Comparison of ENCODE assay signal across 11 mouse cellular contexts in genomic region chr2:172934420-172934788, GRCm38 (mm10). TPM values are rescaled to one million over a fixed set of nuclear protein-coding genes. Genes with fewer than 3 reads are reported as not detected.
DNase-seq lines count a peak whose midpoint lies in the region; ATAC-seq and TF ChIP-seq lines count a peak whose summit lies in the region.
"Had no signal": no experiment of that assay in that cellular context is flagged by ENCODE, and none has a peak within 500 bp of the region (broad histone marks: within the 10 kb centered on the region; RNA-seq: fewer than 3 reads in every experiment).

No protein-coding gene starts in this region.

- no peaks in the 10 kb centered on the region for H3K9me3 ChIP-seq in liver, embryonic 12.5 days (replicated peaks)
- H3K9me3 ChIP-seq in liver, postnatal 0 days (ENCODE audit: low read length): no peaks in the 10 kb centered on the region
- H3K9me3 ChIP-seq in forebrain, embryonic 14.5 days (replicated peaks; ENCODE audit: control insufficient read depth, low read length): no peaks in the 10 kb centered on the region
- no peaks in the 10 kb centered on the region for H3K9me3 ChIP-seq in limb, embryonic 10.5 days (replicated peaks)
- no peaks in the 10 kb centered on the region for H3K9me3 ChIP-seq in neural tube, embryonic 15.5 days (replicated peaks)

- H3K4me3 ChIP-seq in liver, embryonic 12.5 days: no peak overlapping the region
- H3K4me3 ChIP-seq in liver, postnatal 0 days (ENCODE audit: low read depth, low read length): no peak overlapping the region
- H3K4me3 ChIP-seq in forebrain, embryonic 14.5 days (ENCODE audit: low read depth, low read length): peak overlapping the region; percentile 1; the same call in 1 of the 2 replicates
- peak overlapping the region; percentile 72 for H3K4me3 ChIP-seq in limb, embryonic 10.5 days
- H3K4me3 ChIP-seq in neural tube, embryonic 15.5 days (replicated peaks): 0 out of 2 replicates have a peak overlapping the region, but pooled peaks have one; percentile 8

- no peak for DNase-seq in liver, postnatal 0 days
- DNase-seq in forebrain, embryonic 14.5 days (ENCODE audit: low spot score): no peak
- DNase-seq in limb, embryonic 10.5 days (ENCODE audit: low spot score): no peak
- DNase-seq in urinary bladder, adult 2 months (ENCODE audit: low spot score): no peak
- no peak for DNase-seq in layer of hippocampus, postnatal 25 days (ENCODE audit: extremely low spot score in 1 of 2, low spot score in 1 of 2)
- DNase-seq in ovary, postnatal 14 days (ENCODE audit: low spot score): no peak
- DNase-seq: kidney, adult 9 months; thymus, postnatal 4 days had no signal

- no peak overlapping the region for H3K27ac ChIP-seq in liver, embryonic 12.5 days
- no peak overlapping the region for H3K27ac ChIP-seq in liver, postnatal 0 days (ENCODE audit: low read depth)
- peak overlapping the region; percentile 44 for H3K27ac ChIP-seq in forebrain, embryonic 14.5 days (ENCODE audit: low read depth, low read length)
- H3K27ac ChIP-seq in limb, embryonic 10.5 days: peak overlapping the region; percentile 91
- peak overlapping the region; percentile 43 for H3K27ac ChIP-seq in neural tube, embryonic 15.5 days (replicated peaks)

- H3K4me1 ChIP-seq in liver, embryonic 12.5 days: peaks cover 11% of the 10 kb centered on the region
- H3K4me1 ChIP-seq in liver, postnatal 0 days (ENCODE audit: insufficient read depth): peaks cover 13% of the 10 kb centered on the region; the same call in 1 of the 2 replicates
- H3K4me1 ChIP-seq in forebrain, embryonic 14.5 days (ENCODE audit: control insufficient read depth, insufficient read depth, low read length): peaks cover 25% of the 10 kb centered on the region
- H3K4me1 ChIP-seq in limb, embryonic 10.5 days: peaks cover 99% of the 10 kb centered on the region
- peaks cover 54% of the 10 kb centered on the region for H3K4me1 ChIP-seq in neural tube, embryonic 15.5 days

- H3K4me2 ChIP-seq in liver, embryonic 12.5 days: peak overlapping the region; percentile 37
- no peak overlapping the region for H3K4me2 ChIP-seq in liver, postnatal 0 days (ENCODE audit: low read depth, low read length)
- H3K4me2 ChIP-seq in forebrain, embryonic 14.5 days (ENCODE audit: low read length): peak overlapping the region; percentile 50
- peak overlapping the region; percentile 44 for H3K4me2 ChIP-seq in neural tube, embryonic 15.5 days

- ATAC-seq in liver, embryonic 12.5 days: no peak
- no peak for ATAC-seq in liver, postnatal 0 days
- peak; percentile 32; the same call in 1 of the 2 replicates for ATAC-seq in forebrain, embryonic 14.5 days
- ATAC-seq in neural tube, embryonic 15.5 days (ENCODE audit: low FRiP score): no peak

- H3K9ac ChIP-seq in liver, embryonic 12.5 days: no peak overlapping the region
- no peak overlapping the region for H3K9ac ChIP-seq in liver, postnatal 0 days (replicated peaks)
- H3K9ac ChIP-seq in forebrain, embryonic 14.5 days (ENCODE audit: low read length): peak overlapping the region; percentile 4; the same call in 1 of the 2 replicates
- no peak overlapping the region for H3K9ac ChIP-seq in neural tube, embryonic 15.5 days (replicated peaks)

- TF ChIP-seq EP300 in liver, postnatal 0 days (IDR thresholded peaks at IDR 0.05; ENCODE audit: low read depth): no peak

- no peak for TF ChIP-seq CTCF in liver, postnatal 0 days (IDR thresholded peaks at IDR 0.05; ENCODE audit: low read depth)

- no peaks in the 10 kb centered on the region for H3K36me3 ChIP-seq in liver, embryonic 12.5 days
- no peaks in the 10 kb centered on the region for H3K36me3 ChIP-seq in liver, postnatal 0 days (replicated peaks; ENCODE audit: insufficient read depth, low read length)
- H3K36me3 ChIP-seq in forebrain, embryonic 14.5 days (ENCODE audit: control insufficient read depth, insufficient read depth, low read length): no peaks in the 10 kb centered on the region
- H3K36me3 ChIP-seq in limb, embryonic 10.5 days: no peaks in the 10 kb centered on the region
- H3K36me3 ChIP-seq in neural tube, embryonic 15.5 days: no peaks in the 10 kb centered on the region

- 16% methylated on average over 8 of the region's 8 CpGs for WGBS in liver, embryonic 12.5 days (ENCODE audit: insufficient replicate concordance)
- 13% methylated on average over 8 of the region's 8 CpGs for WGBS in liver, postnatal 0 days (ENCODE audit: insufficient replicate concordance)
- WGBS in forebrain, embryonic 14.5 days: 3% methylated on average over 8 of the region's 8 CpGs
- 2% methylated on average over 8 of the region's 8 CpGs for WGBS in limb, embryonic 10.5 days
- WGBS in neural tube, embryonic 15.5 days: 3% methylated on average over 8 of the region's 8 CpGs

- H3K27me3 ChIP-seq in liver, embryonic 12.5 days (replicated peaks): peaks cover 81% of the 10 kb centered on the region
- peaks cover 62% of the 10 kb centered on the region for H3K27me3 ChIP-seq in liver, postnatal 0 days (ENCODE audit: insufficient read depth, low read length)
- H3K27me3 ChIP-seq in forebrain, embryonic 14.5 days (replicated peaks; ENCODE audit: control insufficient read depth, insufficient read depth, low read length): peaks cover 39% of the 10 kb centered on the region
- peaks cover 29% of the 10 kb centered on the region for H3K27me3 ChIP-seq in limb, embryonic 10.5 days (ENCODE audit: low read depth, poor library complexity, severe bottlenecking)
- peaks cover 49% of the 10 kb centered on the region for H3K27me3 ChIP-seq in neural tube, embryonic 15.5 days (replicated peaks)

RNA-seq across cellular contexts. Expression of gene Bmp7, which starts 5.7 kb away (rescaled TPM):
- 3.3 and 4.4 TPM in 2 replicates for polyA plus RNA-seq in liver, embryonic 12.5 days (2016; fragmentation: Nextera tagmentation; extraction: Ambion mirVana)
- 0.32 and 0.49 TPM in 2 replicates for polyA plus RNA-seq in liver, postnatal 0 days (2015; fragmentation: Nextera tagmentation; extraction: Ambion mirVana)
- polyA plus RNA-seq in forebrain, embryonic 14.5 days (2014; fragmentation: Nextera tagmentation; extraction: Ambion mirVana): 8.7 and 11.4 TPM in 2 replicates
- polyA plus RNA-seq in limb, embryonic 10.5 days (2016; fragmentation: Nextera tagmentation; extraction: Ambion mirVana): 31.3 and 39.5 TPM in 2 replicates
- 13.4 and 13.7 TPM in 2 replicates for polyA plus RNA-seq in neural tube, embryonic 15.5 days (2015; fragmentation: Nextera tagmentation; extraction: Ambion mirVana)
- polyA plus RNA-seq in urinary bladder, adult 2 months (2012; rRNA removed): 33.2 and 35.4 TPM in 2 replicates
- total RNA-seq in layer of hippocampus, postnatal 25 days (2021): 1 to 10 TPM; 4.2 to 4.4 TPM
- total RNA-seq: MEL had no signal

RNA-seq across cellular contexts. Expression of gene Spo11, which starts 43.1 kb away (rescaled TPM):
- 0.10 TPM in 1 of 2 replicates, not detected in the other for polyA plus RNA-seq in liver, embryonic 12.5 days (2016; fragmentation: Nextera tagmentation; extraction: Ambion mirVana)
- polyA plus RNA-seq in liver, postnatal 0 days (2015; fragmentation: Nextera tagmentation; extraction: Ambion mirVana): 0.07 and 0.09 TPM in 2 replicates
- 0.95 and 1.5 TPM in 2 replicates for polyA plus RNA-seq in forebrain, embryonic 14.5 days (2014; fragmentation: Nextera tagmentation; extraction: Ambion mirVana)
- polyA plus RNA-seq in limb, embryonic 10.5 days (2016; fragmentation: Nextera tagmentation; extraction: Ambion mirVana): 0.36 and 0.79 TPM in 2 replicates
- polyA plus RNA-seq in neural tube, embryonic 15.5 days (2015; fragmentation: Nextera tagmentation; extraction: Ambion mirVana): 0.44 and 1.1 TPM in 2 replicates
- polyA plus RNA-seq in urinary bladder, adult 2 months (2012; rRNA removed): 0.31 and 0.61 TPM in 2 replicates
- not detected for total RNA-seq in layer of hippocampus, postnatal 25 days (2021)
- total RNA-seq: MEL had no signal

Comparison
In these comparisons a context has a peak if more than half of its experiments do, and no peak if none do; other contexts are left out.
1. H3K27ac ChIP-seq: peak in forebrain, embryonic 14.5 days (single experiment), limb, embryonic 10.5 days (single experiment) and neural tube, embryonic 15.5 days (single experiment); none in liver, embryonic 12.5 days (single experiment) and liver, postnatal 0 days (single experiment).
2. H3K4me3 ChIP-seq: peak in forebrain, embryonic 14.5 days (single experiment), limb, embryonic 10.5 days (single experiment) and neural tube, embryonic 15.5 days (single experiment); none in liver, embryonic 12.5 days (single experiment) and liver, postnatal 0 days (single experiment).